Mouse (Mus musculus) left cerebral cortex, postnatal 14 days (tissue): Measurements from ENCODE around the gene Tgfbr3. TPM values are rescaled to one million over a fixed set of nuclear protein-coding genes. Genes with fewer than 3 reads are reported as not detected.
A peak's percentile ranks its signal among the peaks of the same experiment; 100 is the strongest.

ENCODE experiments used
- DNase-seq, 2 experiments: peaks; one replicate each; pipeline ENCODE4 v3.0.0; 2021 to 2022; ENCODE audit warnings: low spot score in 2 of 2, mixed read lengths in 1 of 2
- intact Hi-C: fragments of 180-260 bp; cut with DNase I; formaldehyde crosslinking; loops from one replicate; pipeline ENCODE4 v1.15.1; 2025
- total RNA-seq, 2 experiments: library from RNA; stranded (reverse); gene quantifications; 2 replicates each; pipeline ENCODE4 v1.2.3; 2021

Gene Tgfbr3
- total RNA-seq, 2 experiments from 2014 or later, result 9.3 TPM

- intact Hi-C loops, result loop anchor here (5.0 kb wide), 1 partner anchor 293 kb away; no protein-coding TSS in a partner anchor
- no peak for DNase-seq
These were observed 3.9 kb downstream of the Tgfbr3 start for GRCm38 (mm10) chr5:107285563-107285962.

- no peak for DNase-seq
- intact Hi-C loops, result no loop called here
These were observed 5.4 kb downstream of the Tgfbr3 start for GRCm38 (mm10) chr5:107283935-107284524.

- intact Hi-C loops, result no loop called here
- peak in 1 of 2 experiments; percentile 30 for DNase-seq
These were observed 6.7 kb downstream of the Tgfbr3 start for GRCm38 (mm10) chr5:107282561-107283307.

GRCm38 (mm10) chr5:107279263-107279662, 10.2 kb downstream of the Tgfbr3 start:
- intact Hi-C loops, result no loop called here
- DNase-seq, result no peak

GRCm38 (mm10) chr5:107276186-107276585, 13.2 kb downstream of the Tgfbr3 start:
- intact Hi-C loops, result no loop called here
- DNase-seq, result no peak

GRCm38 (mm10) chr5:107272252-107273028, 17.0 kb downstream of the Tgfbr3 start:
- no peak for DNase-seq

GRCm38 (mm10) chr5:107269006-107269328, 20.5 kb downstream of the Tgfbr3 start:
- intact Hi-C loops, result no loop called here
- no peak for DNase-seq

More at GRCm38 (mm10) chr5:107272252-107273028, 17.0 kb downstream of the Tgfbr3 start:
- intact Hi-C loops, result no loop called here

GRCm38 (mm10) chr5:107268121-107269005, 21.1 kb downstream of the Tgfbr3 start:
- DNase-seq, result no peak
- intact Hi-C loops, result no loop called here

- intact Hi-C loops, result no loop called here
- no peak for DNase-seq
These were observed 22.9 kb downstream of the Tgfbr3 start for GRCm38 (mm10) chr5:107266566-107266965.

GRCm38 (mm10) chr5:107264426-107265360, 24.7 kb downstream of the Tgfbr3 start:
- intact Hi-C loops, result no loop called here

GRCm38 (mm10) chr5:107263836-107264235, 25.6 kb downstream of the Tgfbr3 start:
- DNase-seq, result no peak
- intact Hi-C loops, result no loop called here

More at GRCm38 (mm10) chr5:107264426-107265360, 24.7 kb downstream of the Tgfbr3 start:
- no peak for DNase-seq

- intact Hi-C loops, result no loop called here
- no peak for DNase-seq
These were observed 27.5 kb downstream of the Tgfbr3 start for GRCm38 (mm10) chr5:107261930-107262329.

- DNase-seq, result no peak
- intact Hi-C loops, result no loop called here
These were observed 28.5 kb downstream of the Tgfbr3 start for GRCm38 (mm10) chr5:107260708-107261495.

GRCm38 (mm10) chr5:107259487-107260040, 29.9 kb downstream of the Tgfbr3 start:
- no peak for DNase-seq
- intact Hi-C loops, result no loop called here

GRCm38 (mm10) chr5:107253395-107253794, 36.0 kb downstream of the Tgfbr3 start:
- no peak for DNase-seq
- intact Hi-C loops, result no loop called here

GRCm38 (mm10) chr5:107252435-107252834, 37.0 kb downstream of the Tgfbr3 start:
- intact Hi-C loops, result no loop called here
- no peak for DNase-seq

GRCm38 (mm10) chr5:107251751-107252305, 37.6 kb downstream of the Tgfbr3 start:
- DNase-seq, result peak; percentile 55 to 61
- intact Hi-C loops, result no loop called here
